Mouse (Mus musculus): Measurements from ENCODE around the gene B230217C12Rik. TPM values are rescaled to one million over a fixed set of nuclear protein-coding genes. Genes with fewer than 3 reads are reported as not detected.
A peak's percentile ranks its signal among the peaks of the same experiment; 100 is the strongest.

B230217C12Rik gene
- polyA plus RNA-seq, 1 experiment: 3.5 TPM

- Histone ChIP-seq H3K4me3 (ENCODE audit: control insufficient read depth, low read depth, low read length) (no peak overlapping the region), H3K27me3 (ENCODE audit: control insufficient read depth, insufficient read depth, low read length) (no peaks in the 10 kb centered on the region), H3K36me3 (ENCODE audit: control insufficient read depth, insufficient read depth, low read length) (no peaks in the 10 kb centered on the region), H3K27ac (ENCODE audit: control insufficient read depth, insufficient read depth, low read depth, low read length) (no peak overlapping the region), H3K4me1 (ENCODE audit: control insufficient read depth, insufficient read depth, low read length) (peaks cover 17% of the 10 kb centered on the region)
- TF ChIP-seq POLR2A (IDR thresholded peaks at IDR 0.05; ENCODE audit: control insufficient read depth, low read depth, low read length) (no peak), CTCF (IDR thresholded peaks at IDR 0.05; ENCODE audit: control insufficient read depth, insufficient read depth, insufficient replicate concordance, low read depth, low read length) (no peak)
These were observed 26.6 kb upstream of the B230217C12Rik start for GRCm38 (mm10) chr11:97813746-97814515.

GRCm38 (mm10) chr11:97815736-97816135 is 24.8 kb upstream of the B230217C12Rik start:
- TF ChIP-seq CTCF (IDR thresholded peaks at IDR 0.05; ENCODE audit: control insufficient read depth, insufficient read depth, insufficient replicate concordance, low read depth, low read length): no peak
- no peaks in the 10 kb centered on the region for H3K36me3 ChIP-seq (ENCODE audit: control insufficient read depth, insufficient read depth, low read length)
- H3K27me3 ChIP-seq (ENCODE audit: control insufficient read depth, insufficient read depth, low read length): no peaks in the 10 kb centered on the region
- no peak overlapping the region for H3K4me3 ChIP-seq (ENCODE audit: control insufficient read depth, low read depth, low read length)
- H3K4me1 ChIP-seq (ENCODE audit: control insufficient read depth, insufficient read depth, low read length): peaks cover 12% of the 10 kb centered on the region
- H3K27ac ChIP-seq (ENCODE audit: control insufficient read depth, insufficient read depth, low read depth, low read length): no peak overlapping the region

DNA sequence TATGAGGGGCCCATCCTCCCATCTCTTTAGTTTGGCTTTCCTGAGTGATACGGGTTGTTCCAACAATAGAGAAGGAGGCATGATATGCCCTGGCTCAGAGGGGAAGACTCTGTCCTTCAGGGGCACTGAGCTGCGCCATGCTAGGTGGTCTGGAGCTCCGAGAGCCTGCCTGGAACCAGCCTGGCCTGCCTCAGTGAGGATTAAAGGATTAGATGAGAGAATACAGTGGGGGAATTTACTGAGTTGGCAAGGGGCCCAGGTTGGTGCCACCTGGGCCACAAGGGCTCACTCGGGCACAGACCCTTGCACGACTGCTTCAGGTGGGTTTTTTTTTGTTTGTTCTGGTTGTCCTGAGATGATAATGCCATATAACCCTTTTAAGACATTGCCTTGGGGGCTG is 24.4 kb upstream of the B230217C12Rik start:
- no peaks in the 10 kb centered on the region for H3K36me3 ChIP-seq (ENCODE audit: control insufficient read depth, insufficient read depth, low read length)
- TF ChIP-seq POLR2A (IDR thresholded peaks at IDR 0.05; ENCODE audit: control insufficient read depth, low read depth, low read length): no peak
- no peak for TF ChIP-seq CTCF (IDR thresholded peaks at IDR 0.05; ENCODE audit: control insufficient read depth, insufficient read depth, insufficient replicate concordance, low read depth, low read length)
- peaks cover 12% of the 10 kb centered on the region for H3K4me1 ChIP-seq (ENCODE audit: control insufficient read depth, insufficient read depth, low read length)
- H3K4me3 ChIP-seq (ENCODE audit: control insufficient read depth, low read depth, low read length): no peak overlapping the region
- H3K27ac ChIP-seq (ENCODE audit: control insufficient read depth, insufficient read depth, low read depth, low read length): no peak overlapping the region
- H3K27me3 ChIP-seq (ENCODE audit: control insufficient read depth, insufficient read depth, low read length): no peaks in the 10 kb centered on the region

GRCm38 (mm10) chr11:97816916-97817315 is 23.7 kb upstream of the B230217C12Rik start:
- peaks cover 12% of the 10 kb centered on the region for H3K4me1 ChIP-seq (ENCODE audit: control insufficient read depth, insufficient read depth, low read length)
- TF ChIP-seq POLR2A (IDR thresholded peaks at IDR 0.05; ENCODE audit: control insufficient read depth, low read depth, low read length) (no peak), CTCF (IDR thresholded peaks at IDR 0.05; ENCODE audit: control insufficient read depth, insufficient read depth, insufficient replicate concordance, low read depth, low read length) (no peak)
- H3K27me3 ChIP-seq (ENCODE audit: control insufficient read depth, insufficient read depth, low read length): no peaks in the 10 kb centered on the region
- no peak overlapping the region for H3K4me3 ChIP-seq (ENCODE audit: control insufficient read depth, low read depth, low read length)
- H3K36me3 ChIP-seq (ENCODE audit: control insufficient read depth, insufficient read depth, low read length): no peaks in the 10 kb centered on the region
- peak overlapping the region; percentile 55 for H3K27ac ChIP-seq (ENCODE audit: control insufficient read depth, insufficient read depth, low read depth, low read length)

DNA sequence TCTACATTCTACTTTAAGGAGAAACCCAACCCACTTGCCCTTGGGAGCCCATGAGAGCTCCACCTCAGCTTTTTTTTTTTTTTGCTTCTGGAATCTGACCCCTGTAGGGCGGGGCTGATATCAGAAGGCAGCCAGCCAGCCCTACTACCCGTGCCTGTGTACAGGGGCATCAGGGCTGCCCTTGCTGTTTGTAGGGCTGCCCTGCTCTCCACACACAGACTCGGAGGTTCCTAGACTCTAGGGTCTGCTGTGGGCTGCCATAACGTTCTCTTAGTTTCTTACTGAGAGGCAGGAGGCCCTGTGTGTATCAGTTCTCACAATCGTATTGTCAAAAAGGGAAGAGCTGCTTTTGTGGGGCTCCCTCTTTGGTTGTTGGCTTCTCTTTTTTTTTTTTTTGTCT is 23.2 kb upstream of the B230217C12Rik start:
- Histone ChIP-seq H3K36me3 (ENCODE audit: control insufficient read depth, insufficient read depth, low read length) (no peaks in the 10 kb centered on the region), H3K4me1 (ENCODE audit: control insufficient read depth, insufficient read depth, low read length) (peaks cover 10% of the 10 kb centered on the region)

GRCm38 (mm10) chr11:97818003-97818402 is 22.6 kb upstream of the B230217C12Rik start:
- no peaks in the 10 kb centered on the region for H3K27me3 ChIP-seq (ENCODE audit: control insufficient read depth, insufficient read depth, low read length)
- H3K4me1 ChIP-seq (ENCODE audit: control insufficient read depth, insufficient read depth, low read length): peaks cover 4% of the 10 kb centered on the region
- no peak overlapping the region for H3K27ac ChIP-seq (ENCODE audit: control insufficient read depth, insufficient read depth, low read depth, low read length)
- no peaks in the 10 kb centered on the region for H3K36me3 ChIP-seq (ENCODE audit: control insufficient read depth, insufficient read depth, low read length)
- no peak overlapping the region for H3K4me3 ChIP-seq (ENCODE audit: control insufficient read depth, low read depth, low read length)
- TF ChIP-seq POLR2A (IDR thresholded peaks at IDR 0.05; ENCODE audit: control insufficient read depth, low read depth, low read length) (no peak), CTCF (IDR thresholded peaks at IDR 0.05; ENCODE audit: control insufficient read depth, insufficient read depth, insufficient replicate concordance, low read depth, low read length) (no peak)

More for the DNA sequence above, 23.2 kb upstream of the B230217C12Rik start:
- no peak overlapping the region; the same call in 1 of the 2 replicates for H3K27ac ChIP-seq (ENCODE audit: control insufficient read depth, insufficient read depth, low read depth, low read length)
- no peak overlapping the region for H3K4me3 ChIP-seq (ENCODE audit: control insufficient read depth, low read depth, low read length)
- H3K27me3 ChIP-seq (ENCODE audit: control insufficient read depth, insufficient read depth, low read length): no peaks in the 10 kb centered on the region
- TF ChIP-seq CTCF (IDR thresholded peaks at IDR 0.05; ENCODE audit: control insufficient read depth, insufficient read depth, insufficient replicate concordance, low read depth, low read length) (no peak), POLR2A (IDR thresholded peaks at IDR 0.05; ENCODE audit: control insufficient read depth, low read depth, low read length) (no peak)

DNA sequence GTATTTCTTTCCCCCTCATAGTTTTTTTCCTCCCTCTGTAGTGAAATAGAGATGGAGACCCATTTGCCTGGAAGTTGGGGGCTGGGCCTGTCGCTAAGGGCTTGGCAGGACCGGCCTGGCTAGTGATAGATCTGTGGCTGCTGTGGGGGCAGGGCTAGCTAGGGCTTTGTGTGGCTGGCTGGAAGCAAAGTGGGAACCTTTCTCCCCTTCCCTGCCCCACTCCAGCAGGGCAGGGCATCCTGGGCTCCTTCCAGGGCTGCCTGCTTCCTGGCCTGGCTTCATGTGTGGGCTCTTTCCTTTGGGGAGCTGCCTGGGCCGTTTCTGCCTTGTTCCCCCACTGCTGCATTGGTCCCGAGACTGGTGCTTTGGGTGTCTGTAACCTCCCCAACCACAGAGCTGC is 22.0 kb upstream of the B230217C12Rik start:
- H3K36me3 ChIP-seq (ENCODE audit: control insufficient read depth, insufficient read depth, low read length): no peaks in the 10 kb centered on the region
- no peak overlapping the region for H3K27ac ChIP-seq (ENCODE audit: control insufficient read depth, insufficient read depth, low read depth, low read length)
- H3K27me3 ChIP-seq (ENCODE audit: control insufficient read depth, insufficient read depth, low read length): no peaks in the 10 kb centered on the region
- TF ChIP-seq POLR2A (IDR thresholded peaks at IDR 0.05; ENCODE audit: control insufficient read depth, low read depth, low read length) (no peak), CTCF (IDR thresholded peaks at IDR 0.05; ENCODE audit: control insufficient read depth, insufficient read depth, insufficient replicate concordance, low read depth, low read length) (no peak)
- no peak overlapping the region for H3K4me3 ChIP-seq (ENCODE audit: control insufficient read depth, low read depth, low read length)
- H3K4me1 ChIP-seq (ENCODE audit: control insufficient read depth, insufficient read depth, low read length): no peaks in the 10 kb centered on the region; the same call in 1 of the 2 replicates

All from testis, adult 2 months (tissue).